Mouse (Mus musculus) heart, embryonic 12.5 days (tissue): ENCODE measurements around the gene Lrrc8d. TPM values are rescaled to one million over a fixed set of nuclear protein-coding genes. Genes with fewer than 3 reads are reported as not detected.

Source experiments
- ATAC-seq: fragments of 200-750 bp; cut with Nextera tagmentation; 2 replicates; pipeline ENCODE4 v1.8.0; 2017; ENCODE audit warnings: moderate TSS enrichment, moderate library complexity; ENCODE audit not compliant: insufficient number of reproducible peaks, low FRiP score
- H3K27ac ChIP-seq: fragments of 300-500 bp; sonication (generic); 2 replicates; pipeline ENCODE4 v1.5.1; 2016; ENCODE audit warnings: mild to moderate bottlenecking, moderate library complexity; ENCODE audit not compliant: poor library complexity, severe bottlenecking
- H3K27me3 ChIP-seq: fragments of 300-500 bp; sonication (generic); replicated peaks from 2 replicates; pipeline ENCODE4 v1.6.1; 2016; ENCODE audit warnings: mild to moderate bottlenecking, moderate library complexity
- H3K36me3 ChIP-seq: fragments of 300-500 bp; sonication (generic); 2 replicates; pipeline ENCODE4 v1.6.1; 2016; ENCODE audit warnings: mild to moderate bottlenecking, moderate library complexity
- H3K4me1 ChIP-seq: fragments of 300-500 bp; sonication (generic); replicated peaks from 2 replicates; pipeline ENCODE4 v1.6.1; 2016; ENCODE audit warnings: mild to moderate bottlenecking
- H3K4me2 ChIP-seq: fragments of 300-500 bp; sonication (generic); 2 replicates; pipeline ENCODE4 v1.6.1; 2016; ENCODE audit warnings: mild to moderate bottlenecking, moderate library complexity
- H3K4me3 ChIP-seq: fragments of 300-500 bp; sonication (generic); 2 replicates; pipeline ENCODE4 v1.5.1; 2016; ENCODE audit warnings: mild to moderate bottlenecking
- H3K9ac ChIP-seq: fragments of 300-500 bp; sonication (generic); 2 replicates; pipeline ENCODE4 v1.6.1; 2016; ENCODE audit warnings: mild to moderate bottlenecking, moderate library complexity
- H3K9me3 ChIP-seq: fragments of 300-500 bp; sonication (generic); replicated peaks from 2 replicates; pipeline ENCODE4 v1.6.1; 2016; ENCODE audit warnings: mild to moderate bottlenecking, moderate library complexity
- WGBS: fragments of 180-500 bp; shearing (Covaris S2); methylation state at CpG from one replicate; pipeline ENCODE4 v1.1.7; 2016; 5-methylcytosine and 5-hydroxymethylcytosine counted together
- polyA plus RNA-seq: library from polyadenylated mRNA; unstranded; fragments of >200 nt; fragmentation: Nextera tagmentation; extraction: Ambion mirVana; gene quantifications from 2 replicates; pipeline ENCODE4 v1.2.1, GENCODE M21; 2016

Lrrc8d gene
- polyA plus RNA-seq, 1 experiment from 2014 or later, result 10.7 TPM

GRCm38 (mm10) chr5:105669508-105670353 lies 30.0 kb upstream of the Lrrc8d start:
- 47% methylated on average over 10 of the region's 10 CpGs for WGBS
- ATAC-seq, result no peak
- Histone ChIP-seq H3K4me2 (no peak overlapping the region), H3K9ac (no peak overlapping the region), H3K9me3 (no peaks in the 10 kb centered on the region), H3K27me3 (no peaks in the 10 kb centered on the region), H3K27ac (no peak overlapping the region), H3K4me3 (no peak overlapping the region), H3K4me1 (peaks cover 6% of the 10 kb centered on the region; the same call in 1 of the 2 replicates), H3K36me3 (no peaks in the 10 kb centered on the region)

- WGBS, result 55% methylated on average over 4 of the region's 4 CpGs
- Histone ChIP-seq H3K9me3 (no peaks in the 10 kb centered on the region), H3K27ac (no peak overlapping the region), H3K27me3 (no peaks in the 10 kb centered on the region), H3K4me1 (peaks cover 14% of the 10 kb centered on the region), H3K4me3 (no peak overlapping the region), H3K4me2 (no peak overlapping the region), H3K9ac (no peak overlapping the region), H3K36me3 (no peaks in the 10 kb centered on the region)
- ATAC-seq, result no peak
These were observed 27.4 kb upstream of the Lrrc8d start for GRCm38 (mm10) chr5:105672332-105672731.

GRCm38 (mm10) chr5:105675511-105675910 lies 24.3 kb upstream of the Lrrc8d start:
- peaks cover 29% of the 10 kb centered on the region for H3K4me1 ChIP-seq
- no peak for ATAC-seq

DNA sequence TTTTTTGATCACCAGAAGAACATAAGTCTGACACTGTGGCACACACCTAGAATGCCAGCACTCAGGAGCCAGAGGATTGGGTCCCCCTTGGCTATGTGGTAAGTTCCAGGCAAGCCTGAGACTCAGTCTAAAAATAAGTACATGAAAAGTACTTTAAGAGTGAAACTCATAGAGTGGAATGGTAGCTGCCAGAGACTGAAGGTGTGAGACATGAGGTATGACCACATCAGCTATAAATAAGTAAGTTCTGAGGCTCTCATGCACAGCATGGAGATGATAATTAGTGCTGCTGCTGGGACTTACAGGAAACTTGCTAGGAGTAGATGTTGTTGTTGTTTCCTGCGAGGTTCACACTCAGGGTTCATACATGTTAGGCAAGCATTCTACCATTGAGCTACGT lies 22.7 kb upstream of the Lrrc8d start:
- Histone ChIP-seq H3K27me3 (no peaks in the 10 kb centered on the region), H3K4me1 (peaks cover 29% of the 10 kb centered on the region), H3K4me2 (no peak overlapping the region), H3K27ac (peak overlapping the region; percentile 81), H3K9me3 (no peaks in the 10 kb centered on the region), H3K36me3 (no peaks in the 10 kb centered on the region), H3K9ac (no peak overlapping the region), H3K4me3 (no peak overlapping the region)
- 61% methylated on average over 2 of the region's 2 CpGs for WGBS
- ATAC-seq, result peak; percentile 64; the same call in 1 of the 2 replicates

More at GRCm38 (mm10) chr5:105675511-105675910, 24.3 kb upstream of the Lrrc8d start:
- no peaks in the 10 kb centered on the region for H3K9me3 ChIP-seq
- no peak overlapping the region for H3K27ac ChIP-seq
- no peaks in the 10 kb centered on the region for H3K36me3 ChIP-seq
- H3K9ac ChIP-seq, result no peak overlapping the region
- H3K27me3 ChIP-seq, result no peaks in the 10 kb centered on the region
- no peak overlapping the region for H3K4me3 ChIP-seq
- no peak overlapping the region for H3K4me2 ChIP-seq
- WGBS, result 88% methylated on average over 4 of the region's 4 CpGs

GRCm38 (mm10) chr5:105678243-105678642 lies 21.5 kb upstream of the Lrrc8d start:
- Histone ChIP-seq H3K4me2 (no peak overlapping the region), H3K4me3 (no peak overlapping the region), H3K27me3 (no peaks in the 10 kb centered on the region), H3K4me1 (peaks cover 29% of the 10 kb centered on the region), H3K27ac (no peak overlapping the region), H3K9ac (no peak overlapping the region), H3K9me3 (no peaks in the 10 kb centered on the region), H3K36me3 (no peaks in the 10 kb centered on the region)
- 81% methylated on average over 8 of the region's 8 CpGs for WGBS
- ATAC-seq, result no peak

DNA sequence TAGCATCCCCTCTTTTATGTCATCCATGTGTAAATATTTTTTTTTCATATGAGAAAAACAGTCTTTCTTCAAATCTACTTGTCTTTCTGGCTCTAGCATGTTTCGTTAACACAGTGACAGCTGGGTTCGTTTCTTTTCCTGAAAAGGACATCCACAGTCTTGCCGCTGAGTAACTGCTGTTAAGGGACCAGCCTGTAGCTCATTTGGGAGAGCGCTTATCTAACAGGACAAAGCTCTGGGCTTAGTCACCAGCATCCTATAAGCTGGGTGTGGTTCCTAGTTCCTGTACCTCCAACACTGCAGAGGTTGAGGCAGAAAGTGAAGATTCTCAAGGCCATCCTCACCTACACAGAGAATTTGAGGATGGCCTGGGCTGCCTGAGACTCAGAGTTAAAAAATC lies 20.5 kb upstream of the Lrrc8d start:
- no peak for ATAC-seq
- Histone ChIP-seq H3K9ac (no peak overlapping the region), H3K27ac (no peak overlapping the region), H3K4me2 (no peak overlapping the region), H3K36me3 (no peaks in the 10 kb centered on the region), H3K4me1 (peaks cover 29% of the 10 kb centered on the region), H3K9me3 (no peaks in the 10 kb centered on the region), H3K4me3 (no peak overlapping the region), H3K27me3 (no peaks in the 10 kb centered on the region)
- 42% methylated on average over 4 of the region's 4 CpGs for WGBS

DNA sequence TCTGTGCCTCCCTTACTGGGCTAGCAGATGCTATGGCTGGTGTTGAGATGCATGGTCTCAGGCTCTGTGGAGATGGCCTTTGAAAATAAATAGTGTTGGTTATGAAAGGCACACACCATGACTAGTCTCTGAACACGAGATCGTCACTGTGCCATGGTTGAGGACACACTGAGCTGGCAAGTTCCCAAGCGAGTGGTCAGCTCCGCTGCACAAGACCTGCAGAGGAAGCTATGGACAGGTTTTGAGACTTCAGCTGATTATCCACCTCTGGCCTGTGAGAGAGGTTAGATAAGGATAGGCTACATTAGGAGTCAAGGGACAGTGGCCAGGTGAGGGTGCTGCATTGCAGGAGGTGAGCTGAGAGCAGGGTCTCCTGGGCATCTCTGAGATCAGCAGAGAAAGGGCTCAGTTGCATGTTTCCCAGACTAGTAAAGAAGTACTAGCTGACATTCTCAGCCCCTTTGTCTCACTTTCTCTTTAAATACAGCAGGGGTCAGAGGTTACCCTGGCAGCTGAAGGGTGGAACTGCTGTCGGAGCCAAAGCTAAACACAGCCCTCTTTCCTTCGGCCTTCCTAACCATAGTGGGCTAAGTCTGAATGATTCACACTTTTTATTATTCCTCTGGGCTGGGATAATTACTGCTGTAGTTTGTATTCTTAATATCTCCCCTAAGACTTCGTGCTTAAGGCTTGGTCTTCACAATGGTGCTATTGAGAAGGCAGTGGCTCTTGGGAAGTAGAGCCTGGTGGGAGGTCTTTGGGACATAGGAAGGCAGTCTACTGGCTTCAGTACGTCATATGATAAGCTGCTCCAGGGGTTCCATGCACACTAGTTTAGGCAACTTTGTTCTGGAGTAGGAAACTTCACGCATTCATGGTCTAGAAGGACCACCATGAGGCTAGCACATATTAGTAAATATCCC lies 19.6 kb upstream of the Lrrc8d start:
- Histone ChIP-seq H3K4me2 (no peak overlapping the region), H3K36me3 (no peaks in the 10 kb centered on the region), H3K4me3 (no peak overlapping the region), H3K4me1 (peaks cover 32% of the 10 kb centered on the region), H3K27me3 (no peaks in the 10 kb centered on the region), H3K9ac (no peak overlapping the region), H3K9me3 (no peaks in the 10 kb centered on the region), H3K27ac (no peak overlapping the region)
- ATAC-seq, result no peak
- 69% methylated on average over 9 of the region's 9 CpGs for whole genome bisulfite sequencing

- no peaks in the 10 kb centered on the region for H3K9me3 ChIP-seq
- 0 out of 2 replicates have a peak, but pooled peaks cover 1% of the 10 kb centered on the region for H3K27me3 ChIP-seq
- peaks cover 25% of the 10 kb centered on the region for H3K4me1 ChIP-seq
- no peak overlapping the region for H3K4me2 ChIP-seq
- ATAC-seq, result no peak
- H3K27ac ChIP-seq, result no peak overlapping the region
- 76% methylated on average over 9 of the region's 9 CpGs for WGBS
- no peak overlapping the region for H3K4me3 ChIP-seq
- H3K36me3 ChIP-seq, result no peaks in the 10 kb centered on the region
- no peak overlapping the region for H3K9ac ChIP-seq
These were observed 17.6 kb upstream of the Lrrc8d start for GRCm38 (mm10) chr5:105682143-105682611.

DNA sequence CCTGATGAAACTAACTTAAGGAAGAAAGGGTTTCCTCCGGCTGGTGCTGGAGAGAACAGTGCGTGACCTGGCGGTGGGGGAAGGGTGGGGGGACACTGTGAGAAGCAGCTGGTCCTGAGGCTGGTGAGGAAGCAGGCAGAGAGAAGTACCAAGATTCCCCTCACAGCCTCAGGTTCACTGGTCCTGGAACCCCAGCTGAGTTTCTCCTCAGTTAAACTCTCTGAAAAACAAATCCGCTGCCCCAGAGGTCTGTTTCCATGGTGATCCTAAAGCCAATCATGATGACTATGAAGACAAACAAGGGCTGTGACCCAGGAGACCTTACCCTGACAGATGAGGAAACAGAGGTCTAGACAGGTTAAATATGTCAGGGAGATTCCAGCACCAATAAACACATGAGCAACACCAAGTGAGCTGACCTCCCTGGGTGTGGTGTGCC lies 15.8 kb upstream of the Lrrc8d start:
- 54% methylated on average over 4 of the region's 4 CpGs for WGBS
- no peaks in the 10 kb centered on the region for H3K36me3 ChIP-seq
- no peak for ATAC-seq

GRCm38 (mm10) chr5:105684861-105685600 lies 14.7 kb upstream of the Lrrc8d start:
- 0 out of 2 replicates have a peak, but pooled peaks cover 11% of the 10 kb centered on the region for H3K27me3 ChIP-seq
- H3K4me2 ChIP-seq, result no peak overlapping the region
- no peak overlapping the region for H3K4me3 ChIP-seq
- no peak overlapping the region for H3K27ac ChIP-seq
- 28% methylated on average over 14 of the region's 14 CpGs for WGBS
- peaks cover 7% of the 10 kb centered on the region for H3K4me1 ChIP-seq
- H3K36me3 ChIP-seq, result no peaks in the 10 kb centered on the region
- peak; percentile 30; the same call in 1 of the 2 replicates for ATAC-seq
- H3K9me3 ChIP-seq, result no peaks in the 10 kb centered on the region
- no peak overlapping the region for H3K9ac ChIP-seq

More for the DNA sequence above, 15.8 kb upstream of the Lrrc8d start:
- H3K27me3 ChIP-seq, result 0 out of 2 replicates have a peak, but pooled peaks cover 6% of the 10 kb centered on the region
- no peak overlapping the region for H3K4me3 ChIP-seq
- H3K4me2 ChIP-seq, result no peak overlapping the region
- no peak overlapping the region for H3K27ac ChIP-seq
- peaks cover 16% of the 10 kb centered on the region for H3K4me1 ChIP-seq
- H3K9me3 ChIP-seq, result no peaks in the 10 kb centered on the region
- no peak overlapping the region for H3K9ac ChIP-seq
